Mouse (Mus musculus) liver, embryonic 14.5 days (tissue): ENCODE measurements around the gene Prpf18. TPM values are rescaled to one million over a fixed set of nuclear protein-coding genes. Genes with fewer than 3 reads are reported as not detected.
"Not testable (repeated sequence)": the region's sequence is repeated elsewhere in the genome, so short reads cannot be mapped to it uniquely, and the experiment has no call there.

Experiments
- ATAC-seq: fragments of 200-750 bp; cut with Nextera tagmentation; 2 replicates; pipeline ENCODE4 v1.8.0; 2017; ENCODE audit warnings: moderate number of reproducible peaks, mild to moderate bottlenecking, moderate library complexity; ENCODE audit not compliant: insufficient read depth
- DNase-seq, 3 experiments: peaks; one replicate each; pipeline ENCODE4 v3.0.0-alpha.2; 2012 to 2013; ENCODE audit warnings: low read depth in 3 of 3, low spot score in 3 of 3
- H3K27ac ChIP-seq: fragments of 300-500 bp; sonication (generic); 2 replicates; pipeline ENCODE4 v1.5.1; 2014; ENCODE audit warnings: moderate library complexity, mild to moderate bottlenecking, control low read depth, inconsistent platforms
- H3K27me3 ChIP-seq: fragments of 300-500 bp; sonication (generic); 2 replicates; pipeline ENCODE4 v1.6.1; 2014; ENCODE audit warnings: mild to moderate bottlenecking, low read length, moderate library complexity; ENCODE audit not compliant: control insufficient read depth, insufficient read depth
- H3K36me3 ChIP-seq: fragments of 300-500 bp; sonication (generic); replicated peaks from 2 replicates; pipeline ENCODE4 v1.6.1; 2014; ENCODE audit warnings: low read depth; ENCODE audit not compliant: control insufficient read depth, insufficient read depth
- H3K4me1 ChIP-seq, 2 experiments: fragments of 200-500 bp in 1 of 2; fragments of 300-500 bp in 1 of 2; sonication (generic) in 1 of 2; replicated peaks; 2 replicates each; pipeline ENCODE4 v1.6.1; 2012 to 2014; ENCODE audit warnings: antibody characterized with exemption in 1 of 2, inconsistent platforms in 1 of 2, low read length in 1 of 2; ENCODE audit not compliant: control insufficient read depth in 2 of 2, insufficient read depth in 2 of 2
- H3K4me2 ChIP-seq: fragments of 300-500 bp; sonication (generic); 2 replicates; pipeline ENCODE4 v1.6.1; 2014; ENCODE audit warnings: low read depth, mild to moderate bottlenecking, control low read depth, moderate library complexity
- H3K4me3 ChIP-seq, 2 experiments: fragments of 200-500 bp in 1 of 2; fragments of 300-500 bp in 1 of 2; sonication (generic) in 1 of 2; 2 replicates each; pipeline ENCODE4 v1.5.1; 2012 to 2014; ENCODE audit warnings: low read depth in 2 of 2, low read length in 2 of 2, mild to moderate bottlenecking in 2 of 2, control low read depth in 1 of 2, inconsistent platforms in 1 of 2, moderate library complexity in 1 of 2; ENCODE audit not compliant: insufficient read depth in 1 of 2
- H3K9ac ChIP-seq: fragments of 300-500 bp; sonication (generic); replicated peaks from 2 replicates; pipeline ENCODE4 v1.6.1; 2014; ENCODE audit warnings: mild to moderate bottlenecking, control low read depth, moderate library complexity
- H3K9me3 ChIP-seq: fragments of 300-500 bp; sonication (generic); 2 replicates; pipeline ENCODE4 v1.6.1; 2016; ENCODE audit warnings: low read length, mixed read lengths; ENCODE audit not compliant: control insufficient read depth
- CTCF ChIP-seq: IDR thresholded peaks from 2 replicates; pipeline ENCODE4 v1.5.1; 2016; ENCODE audit warnings: antibody characterized with exemption, low read depth, control low read depth
- EP300 ChIP-seq: IDR thresholded peaks from 2 replicates; pipeline ENCODE4 v1.6.1; 2016; ENCODE audit warnings: antibody characterized with exemption, low read depth
- WGBS: fragments of 180-500 bp; shearing (Covaris S2); extraction: QIAGEN DNeasy Blood & Tissue Kit; methylation state at CpG from one replicate; pipeline ENCODE4 v1.1.7; 2014; ENCODE audit not compliant: insufficient replicate concordance; 5-methylcytosine and 5-hydroxymethylcytosine counted together
- polyA plus RNA-seq, 2 experiments: library from polyadenylated mRNA; depleted of rRNA in 1 of 2; stranded (reverse) in 1 of 2; unstranded in 1 of 2; fragments of >200 nt; fragmentation: Nextera tagmentation in 1 of 2; extraction: Ambion mirVana in 1 of 2; gene quantifications; 2 replicates each; pipeline versions ENCODE4 v1.2.1 to v1.2.3; 2012 to 2014

Prpf18 gene
- polyA plus RNA-seq, 2 experiments: 19.1 to 23.7 TPM

GRCm38 (mm10) chr2:4616995-4617394, 34.9 kb downstream of the Prpf18 start:
- no peaks in the 10 kb centered on the region for H3K9me3 ChIP-seq
- no peak overlapping the region for H3K4me2 ChIP-seq
- H3K4me1 ChIP-seq: no peaks in the 10 kb centered on the region
- H3K9ac ChIP-seq: no peak overlapping the region
- DNase-seq (no peak), ATAC-seq (no peak)
- no peaks in the 10 kb centered on the region for H3K27me3 ChIP-seq
- H3K36me3 ChIP-seq: peaks cover 16% of the 10 kb centered on the region
- WGBS: 82% methylated on average over 4 of the region's 4 CpGs
- H3K27ac ChIP-seq: no peak overlapping the region
- no peak for TF ChIP-seq CTCF
- TF ChIP-seq EP300: no peak
- no peak overlapping the region for H3K4me3 ChIP-seq

GRCm38 (mm10) chr2:4615014-4615546, 36.8 kb downstream of the Prpf18 start:
- Histone ChIP-seq H3K9ac (no peak overlapping the region), H3K4me3 (no peak overlapping the region), H3K4me2 (no peak overlapping the region), H3K27ac (no peak overlapping the region), H3K27me3 (no peaks in the 10 kb centered on the region), H3K9me3 (no peaks in the 10 kb centered on the region), H3K36me3 (peaks cover 35% of the 10 kb centered on the region), H3K4me1 (no peaks in the 10 kb centered on the region)
- no peak for ATAC-seq
- no peak for DNase-seq
- 84% methylated on average over 2 of the region's 2 CpGs for WGBS
- no peak for TF ChIP-seq EP300
- no peak for TF ChIP-seq CTCF

GRCm38 (mm10) chr2:4614276-4614929, 37.5 kb downstream of the Prpf18 start:
- not testable (repeated sequence) for H3K4me1 ChIP-seq, H3K27ac ChIP-seq, DNase-seq, H3K4me3 ChIP-seq, H3K9me3 ChIP-seq, H3K4me2 ChIP-seq, ATAC-seq, H3K9ac ChIP-seq, H3K27me3 ChIP-seq
- 79% methylated on average over 6 of the region's 6 CpGs for WGBS
- H3K36me3 ChIP-seq: peaks cover 41% of the 10 kb centered on the region

GRCm38 (mm10) chr2:4611704-4612103, 40.2 kb downstream of the Prpf18 start:
- no peaks in the 10 kb centered on the region for H3K9me3 ChIP-seq
- H3K9ac ChIP-seq: no peak overlapping the region
- H3K4me2 ChIP-seq: no peak overlapping the region
- ATAC-seq: no peak
- no peaks in the 10 kb centered on the region for H3K27me3 ChIP-seq
- 83% methylated on average over 10 of the region's 10 CpGs for WGBS
- no peak overlapping the region for H3K4me3 ChIP-seq
- peaks cover 67% of the 10 kb centered on the region for H3K36me3 ChIP-seq
- no peak for DNase-seq
- no peak for TF ChIP-seq CTCF
- no peak for TF ChIP-seq EP300
- H3K27ac ChIP-seq: no peak overlapping the region
- H3K4me1 ChIP-seq: no peaks in the 10 kb centered on the region

DNA sequence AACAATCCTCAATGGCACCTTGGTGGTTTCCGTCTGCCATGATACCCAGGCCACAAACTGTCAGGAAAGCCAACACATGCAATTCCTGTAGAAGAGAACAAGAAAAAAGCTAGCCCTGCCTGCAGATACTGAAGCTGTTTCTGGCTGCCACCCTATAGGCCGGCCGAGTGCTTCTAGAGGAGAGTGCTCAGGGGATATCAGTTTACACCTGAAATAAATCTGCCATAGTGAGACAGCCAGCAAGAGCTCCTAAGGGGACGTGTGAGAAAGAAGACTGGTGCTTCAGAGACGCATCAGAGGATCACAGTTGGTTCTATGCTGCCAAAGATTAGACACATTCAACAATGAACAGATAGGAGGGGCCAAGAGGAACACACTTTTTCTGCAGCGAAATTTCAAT, 40.6 kb downstream of the Prpf18 start:
- Histone ChIP-seq H3K36me3 (peaks cover 71% of the 10 kb centered on the region), H3K4me2 (no peak overlapping the region), H3K9ac (no peak overlapping the region), H3K4me3 (no peak overlapping the region), H3K9me3 (no peaks in the 10 kb centered on the region), H3K27ac (no peak overlapping the region), H3K27me3 (no peaks in the 10 kb centered on the region), H3K4me1 (no peaks in the 10 kb centered on the region)
- no peak for DNase-seq
- TF ChIP-seq EP300: no peak
- no peak for TF ChIP-seq CTCF
- WGBS: 80% methylated on average over 6 of the region's 6 CpGs
- no peak for ATAC-seq
